Mouse (Mus musculus) testis, adult 2 months (tissue): ENCODE results near the gene Itga3. TPM values are rescaled to one million over a fixed set of nuclear protein-coding genes. Genes with fewer than 3 reads are reported as not detected.

Source experiments
- H3K27ac ChIP-seq: fragments of 200-500 bp; 2 replicates; pipeline ENCODE4 v1.5.1; 2012; ENCODE audit warnings: low read depth, low read length; ENCODE audit not compliant: control insufficient read depth, insufficient read depth
- H3K27me3 ChIP-seq: fragments of 200-500 bp; 2 replicates; pipeline ENCODE4 v1.6.1; 2012; ENCODE audit warnings: mild to moderate bottlenecking, low read length, moderate library complexity; ENCODE audit not compliant: control insufficient read depth, insufficient read depth
- H3K36me3 ChIP-seq: fragments of 200-500 bp; 2 replicates; pipeline ENCODE4 v1.6.1; 2012; ENCODE audit warnings: mild to moderate bottlenecking, low read length; ENCODE audit not compliant: control insufficient read depth, insufficient read depth
- H3K4me1 ChIP-seq: fragments of 200-500 bp; 2 replicates; pipeline ENCODE4 v1.6.1; 2012; ENCODE audit warnings: low read length; ENCODE audit not compliant: control insufficient read depth, insufficient read depth
- H3K4me3 ChIP-seq: fragments of 200-500 bp; 2 replicates; pipeline ENCODE4 v1.5.1; 2012; ENCODE audit warnings: low read depth, mild to moderate bottlenecking, low read length, moderate library complexity, mixed read lengths; ENCODE audit not compliant: control insufficient read depth
- CTCF ChIP-seq: fragments of 200-500 bp; IDR thresholded peaks from 2 replicates; pipeline ENCODE4 v1.5.1; 2012; ENCODE audit warnings: low read depth, mild to moderate bottlenecking, inconsistent platforms, low read length, moderate library complexity; ENCODE audit not compliant: control insufficient read depth, insufficient read depth, insufficient replicate concordance
- POLR2A ChIP-seq: fragments of 200-500 bp; IDR thresholded peaks from 2 replicates; pipeline ENCODE4 v1.6.1; 2012; ENCODE audit warnings: low read depth, mild to moderate bottlenecking, inconsistent platforms, low read length, moderate library complexity; ENCODE audit not compliant: control insufficient read depth
- polyA plus RNA-seq: library from polyadenylated mRNA; depleted of rRNA; stranded (reverse); fragments of >200 nt; gene quantifications from 2 replicates; pipeline ENCODE4 v1.2.3, GENCODE M21; 2012

Itga3 gene
- polyA plus RNA-seq, 1 experiment: 1.5 TPM

DNA sequence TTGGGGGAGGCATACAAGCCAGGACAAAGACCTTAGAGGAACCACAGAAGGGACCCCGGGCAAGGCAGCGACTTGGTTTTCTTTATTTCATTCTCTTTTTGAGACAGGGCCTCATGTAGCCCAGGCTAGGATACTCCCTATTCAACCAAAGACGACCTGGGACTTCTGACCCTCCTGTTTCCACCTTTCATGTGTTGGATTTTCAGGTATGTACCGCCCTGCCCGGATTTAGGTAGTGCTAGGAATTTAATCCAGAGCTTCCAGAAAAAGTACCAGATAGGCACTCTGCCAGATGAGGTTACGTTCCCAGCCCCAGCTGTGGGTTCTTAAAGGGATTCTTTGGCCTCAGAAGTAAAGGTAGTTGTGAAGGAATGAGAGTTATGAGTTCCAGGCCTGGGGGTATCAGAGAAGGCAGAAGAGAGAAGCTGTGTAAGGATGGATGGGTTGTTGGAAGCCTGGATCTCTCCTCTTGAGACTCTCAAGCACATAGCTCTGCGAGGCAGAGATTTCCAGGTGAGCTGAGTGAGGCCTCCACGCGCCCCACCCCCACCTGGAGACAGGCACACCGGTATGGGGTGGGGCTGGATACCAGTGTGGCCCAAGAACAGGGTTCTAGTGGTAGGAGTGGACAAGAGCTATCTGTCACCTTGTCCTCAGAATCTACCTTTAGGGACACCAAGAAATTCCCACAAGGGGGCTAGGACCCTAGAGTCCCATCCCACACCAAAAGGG lies 7.2 kb downstream of the Itga3 start:
- Histone ChIP-seq H3K4me3 (no peak overlapping the region), H3K27ac (no peak overlapping the region), H3K36me3 (no peaks in the 10 kb centered on the region), H3K4me1 (peaks cover 2% of the 10 kb centered on the region; the same call in 1 of the 2 replicates), H3K27me3 (no peaks in the 10 kb centered on the region)
- TF ChIP-seq POLR2A (no peak), CTCF (no peak)

DNA sequence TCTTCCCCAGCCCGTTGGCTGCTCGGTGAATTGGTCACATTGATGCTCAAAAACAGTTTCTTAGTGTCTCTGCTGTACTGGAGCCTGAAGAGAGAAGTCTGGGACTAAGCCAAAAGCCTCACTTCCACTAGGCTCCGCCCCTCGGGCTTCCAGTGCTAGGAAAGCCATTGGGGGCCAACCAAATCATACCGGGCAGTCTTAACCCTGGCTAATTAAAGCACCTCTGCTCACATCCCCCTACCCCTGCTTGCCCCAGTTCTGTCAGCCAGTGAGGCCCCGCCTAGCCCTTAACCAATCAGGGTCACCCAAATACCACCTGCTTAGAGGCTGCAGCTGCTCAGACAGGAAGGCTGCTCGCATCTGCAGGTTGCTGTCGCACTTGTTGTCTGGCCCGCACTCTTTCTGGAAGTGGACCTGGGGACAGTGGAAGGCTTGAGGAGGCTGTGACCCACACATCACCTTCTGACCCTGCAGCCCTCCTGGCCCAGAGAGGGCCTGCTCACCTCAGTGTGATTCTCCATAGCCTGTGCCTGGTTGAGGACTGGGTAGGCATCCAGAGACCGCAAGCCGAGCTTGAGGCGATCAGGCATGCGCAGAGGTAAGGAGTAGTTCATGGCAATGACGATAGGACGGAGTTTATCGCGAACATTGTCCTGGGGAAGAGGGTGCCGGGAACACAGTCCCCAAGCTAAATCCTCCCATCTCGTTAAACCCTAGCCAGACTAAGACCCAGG lies 19.7 kb downstream of the Itga3 start:
- H3K27me3 ChIP-seq: no peaks in the 10 kb centered on the region
- H3K4me3 ChIP-seq: peak overlapping the region; percentile 33
- no peak overlapping the region for H3K27ac ChIP-seq
- no peaks in the 10 kb centered on the region for H3K36me3 ChIP-seq
- H3K4me1 ChIP-seq: peaks cover 5% of the 10 kb centered on the region
- TF ChIP-seq POLR2A (no peak), CTCF (no peak)

DNA sequence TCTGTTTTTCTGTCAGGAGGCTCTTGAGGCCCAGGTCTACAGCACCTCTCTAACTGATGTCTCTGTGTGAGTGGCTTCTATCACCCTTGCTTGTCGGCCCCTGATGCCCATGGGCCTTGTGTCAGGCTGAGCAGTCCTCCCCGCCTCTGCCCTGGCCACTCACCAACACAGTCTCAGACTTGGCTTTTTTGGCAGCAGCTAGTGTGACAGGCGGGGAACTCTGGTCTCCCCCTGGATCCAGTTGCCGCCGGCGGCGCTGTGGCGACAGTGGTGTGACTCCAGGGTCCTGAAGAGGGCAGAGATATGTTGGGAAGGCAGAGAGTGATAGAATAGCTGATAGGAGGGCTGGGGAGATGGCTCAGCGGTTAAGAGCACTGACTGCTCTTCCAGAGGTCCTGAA lies 23.5 kb downstream of the Itga3 start:
- no peaks in the 10 kb centered on the region for H3K27me3 ChIP-seq
- H3K4me1 ChIP-seq: peaks cover 5% of the 10 kb centered on the region
- TF ChIP-seq CTCF: no peak
- no peak for TF ChIP-seq POLR2A
- H3K4me3 ChIP-seq: no peak overlapping the region
- H3K36me3 ChIP-seq: no peaks in the 10 kb centered on the region
- H3K27ac ChIP-seq: no peak overlapping the region

DNA sequence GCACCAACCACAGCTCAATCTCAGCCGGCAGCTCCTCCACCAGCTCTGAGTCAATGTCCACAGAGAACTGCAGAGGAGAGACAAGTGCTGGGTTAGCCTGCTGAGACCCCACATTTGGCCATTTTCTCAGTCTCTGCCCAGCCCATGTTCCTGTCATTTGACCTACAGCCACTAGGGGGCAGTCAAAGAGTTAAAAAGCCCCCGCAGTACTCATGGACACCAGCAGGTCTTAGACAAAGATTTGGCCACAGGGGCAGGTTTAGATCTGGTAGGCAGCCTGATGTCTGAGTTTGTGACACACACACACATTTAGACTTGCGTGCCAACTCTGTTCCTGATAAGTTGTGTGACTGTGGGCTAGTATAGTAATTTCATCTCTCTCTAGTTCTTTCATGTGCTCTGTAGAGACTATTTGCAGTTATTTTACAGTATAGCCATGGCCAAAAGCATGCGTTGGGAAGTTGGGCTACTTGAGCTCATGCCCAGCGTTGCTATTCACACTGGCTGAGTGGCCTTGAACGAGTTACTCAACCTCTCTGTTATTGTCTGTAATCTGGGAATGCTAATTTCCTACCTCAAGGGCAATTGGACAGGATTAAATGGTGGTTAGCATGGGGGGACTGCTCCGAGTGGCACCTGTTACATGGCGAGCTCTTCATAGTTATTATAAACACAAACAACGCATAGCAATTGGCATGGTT lies 29.5 kb downstream of the Itga3 start:
- TF ChIP-seq CTCF: peak; percentile 70; the same call in 1 of the 2 replicates
- TF ChIP-seq POLR2A: no peak
- Histone ChIP-seq H3K4me3 (no peak overlapping the region), H3K27me3 (no peaks in the 10 kb centered on the region), H3K4me1 (no peaks in the 10 kb centered on the region), H3K36me3 (no peaks in the 10 kb centered on the region), H3K27ac (no peak overlapping the region)

DNA sequence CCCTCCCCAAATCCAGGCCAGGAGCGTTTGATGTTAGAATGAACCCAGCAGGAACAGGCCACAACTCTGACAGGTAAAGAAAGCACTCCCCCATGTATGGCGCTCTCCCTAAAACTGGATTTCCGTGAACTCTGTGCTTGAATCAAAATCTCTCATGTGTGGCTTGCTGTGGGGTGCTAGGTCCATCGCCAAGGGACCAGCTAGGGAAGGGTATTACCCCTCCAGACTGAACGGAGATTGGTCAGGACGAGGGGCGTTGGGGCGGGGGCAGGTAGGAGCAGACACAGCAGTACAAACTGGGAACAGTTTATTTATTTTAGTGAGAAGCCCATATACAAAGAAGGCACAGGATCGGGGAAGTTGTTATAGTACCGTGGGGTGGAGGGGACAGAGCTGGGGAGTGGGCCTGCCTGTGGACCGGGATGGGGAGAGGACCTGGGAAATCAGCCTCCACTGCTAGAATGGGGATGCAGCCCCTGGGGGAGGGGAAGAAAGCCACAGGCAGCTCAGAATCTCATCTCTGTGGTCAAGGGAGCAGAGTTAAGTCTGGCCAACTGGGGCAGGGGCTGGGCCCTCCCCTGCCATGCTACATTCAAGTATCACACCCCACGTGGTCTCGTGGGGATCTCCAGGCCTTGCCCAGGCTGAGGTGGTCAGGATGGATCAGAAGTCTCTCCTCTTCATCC lies 32.3 kb downstream of the Itga3 start:
- Histone ChIP-seq H3K4me3 (no peak overlapping the region), H3K27ac (no peak overlapping the region), H3K36me3 (no peaks in the 10 kb centered on the region), H3K27me3 (no peaks in the 10 kb centered on the region), H3K4me1 (peaks cover 11% of the 10 kb centered on the region)
- TF ChIP-seq POLR2A (no peak), CTCF (no peak)

DNA sequence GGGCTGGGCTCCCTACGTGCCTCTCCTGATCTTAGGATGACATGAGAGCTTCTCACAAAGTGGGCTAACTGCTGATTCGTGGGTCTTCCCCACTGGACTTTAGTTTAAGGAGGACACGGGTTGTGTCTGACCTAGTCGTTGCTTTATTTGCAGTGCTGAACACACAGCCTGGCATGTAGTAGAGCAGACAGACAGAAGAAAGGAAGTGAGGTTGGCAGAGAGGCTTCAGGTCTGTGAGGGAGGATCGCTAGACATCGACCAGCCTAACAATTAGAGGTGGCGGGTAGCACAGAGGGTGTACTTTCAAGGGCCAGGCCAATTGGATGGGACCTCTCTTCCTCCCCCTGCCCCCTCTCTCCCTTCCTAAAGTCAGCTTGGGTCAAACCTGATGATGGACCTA lies 33.0 kb downstream of the Itga3 start:
- H3K27ac ChIP-seq: no peak overlapping the region
- TF ChIP-seq POLR2A (no peak), CTCF (no peak)

DNA sequence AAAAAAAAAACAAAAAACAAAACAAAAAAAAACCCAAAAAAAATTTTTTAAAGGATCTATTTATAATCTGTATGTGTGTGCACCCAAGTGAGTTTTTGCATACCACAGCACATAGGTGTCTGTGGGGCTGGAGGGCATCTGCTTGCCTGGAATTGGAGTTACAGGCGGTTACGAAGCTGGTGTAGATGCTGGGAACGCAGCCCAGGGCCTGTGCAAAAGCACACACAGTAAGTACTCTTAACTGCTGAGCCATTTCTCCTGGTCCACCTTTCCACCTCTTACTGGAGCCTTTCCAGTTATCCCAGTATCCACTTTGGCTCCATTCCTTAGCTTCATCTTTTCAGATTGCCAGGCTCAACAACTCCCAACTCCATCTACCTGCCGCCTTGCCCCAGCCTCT lies 33.5 kb downstream of the Itga3 start:
- Histone ChIP-seq H3K36me3 (no peaks in the 10 kb centered on the region), H3K4me3 (no peak overlapping the region), H3K27ac (no peak overlapping the region), H3K4me1 (peaks cover 16% of the 10 kb centered on the region), H3K27me3 (no peaks in the 10 kb centered on the region)
- TF ChIP-seq CTCF: no peak
- TF ChIP-seq POLR2A: no peak

More for the DNA sequence above, 33.0 kb downstream of the Itga3 start:
- H3K4me1 ChIP-seq: peaks cover 13% of the 10 kb centered on the region
- H3K4me3 ChIP-seq: no peak overlapping the region
- no peaks in the 10 kb centered on the region for H3K27me3 ChIP-seq
- H3K36me3 ChIP-seq: no peaks in the 10 kb centered on the region
